Mouse (Mus musculus): Measurements from ENCODE around the gene Lrrc56.
"Not testable (repeated sequence)": the region's sequence is repeated elsewhere in the genome, so short reads cannot be mapped to it uniquely, and the experiment has no call there.

Lrrc56 gene

GRCm38 (mm10) chr7:141218141-141218540 is 24.2 kb downstream of the Lrrc56 start:
- no peak for DNase-seq

GRCm38 (mm10) chr7:141218557-141219133 is 24.7 kb downstream of the Lrrc56 start:
- no peak for DNase-seq

GRCm38 (mm10) chr7:141219558-141220099 is 25.7 kb downstream of the Lrrc56 start:
- DNase-seq: peak; percentile 86

GRCm38 (mm10) chr7:141220377-141220776 is 26.4 kb downstream of the Lrrc56 start:
- no peak for DNase-seq

- DNase-seq: peak; percentile 100
These were observed 27.5 kb downstream of the Lrrc56 start for GRCm38 (mm10) chr7:141221249-141222125.

GRCm38 (mm10) chr7:141222126-141222467 is 28.1 kb downstream of the Lrrc56 start:
- no peak for DNase-seq

GRCm38 (mm10) chr7:141222696-141223215 is 28.8 kb downstream of the Lrrc56 start:
- DNase-seq: peak; percentile 90

GRCm38 (mm10) chr7:141226535-141226934 is 32.6 kb downstream of the Lrrc56 start:
- no peak for DNase-seq

- DNase-seq: peak; percentile 91
These were observed 33.8 kb downstream of the Lrrc56 start for GRCm38 (mm10) chr7:141227796-141228195.

GRCm38 (mm10) chr7:141228279-141229067 is 34.5 kb downstream of the Lrrc56 start, which contains the start of gene Phrf1:
Phrf1 (plus strand) TSS chr7:141228784.
- DNase-seq: peak; percentile 99

- peak; percentile 61 for DNase-seq
These were observed 35.7 kb downstream of the Lrrc56 start for GRCm38 (mm10) chr7:141229702-141230101.

- peak; percentile 87 for DNase-seq
These were observed 36.6 kb downstream of the Lrrc56 start for GRCm38 (mm10) chr7:141230570-141230969.

- DNase-seq: peak; percentile 76
These were observed 37.2 kb downstream of the Lrrc56 start for GRCm38 (mm10) chr7:141231111-141231510.

GRCm38 (mm10) chr7:141231551-141231950 is 37.6 kb downstream of the Lrrc56 start:
- DNase-seq: no peak

GRCm38 (mm10) chr7:141250486-141250885 is 56.5 kb downstream of the Lrrc56 start:
- not testable (repeated sequence) for DNase-seq

- DNase-seq: no peak
These were observed 62.2 kb downstream of the Lrrc56 start for GRCm38 (mm10) chr7:141256159-141256558.
